26 mouse cellular contexts compared by ENCODE assay signal in the genomic region with DNA sequence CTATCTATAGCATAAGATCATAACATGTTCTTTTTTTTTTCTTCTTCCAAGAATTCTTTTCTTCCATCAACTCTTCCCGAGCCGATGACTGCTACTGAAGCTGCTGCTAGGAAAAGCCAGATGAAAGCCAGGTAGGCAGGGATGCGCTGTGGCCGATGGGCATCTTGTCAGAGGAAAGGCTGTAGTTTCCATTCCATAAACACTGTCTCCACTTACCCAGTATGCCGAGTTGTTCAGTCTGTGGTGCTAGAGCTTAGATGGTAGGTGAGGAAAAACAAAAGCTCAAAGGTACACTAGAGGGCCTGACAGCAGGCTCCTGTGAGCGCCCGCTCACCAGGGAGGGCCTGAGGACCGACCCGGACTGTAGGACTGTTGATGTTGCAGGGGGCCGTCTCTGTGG. TPM values are rescaled to one million over a fixed set of nuclear protein-coding genes. Genes with fewer than 3 reads are reported as not detected.
DNase-seq lines count a peak whose midpoint lies in the region; ATAC-seq and TF ChIP-seq lines count a peak whose summit lies in the region.
"Had no signal": no experiment of that assay in that cellular context is flagged by ENCODE, and none has a peak within 500 bp of the region (broad histone marks: within the 10 kb centered on the region; RNA-seq: fewer than 3 reads in every experiment).

No protein-coding gene starts in this region.

- no peak overlapping the region for H3K4me3 ChIP-seq in hindbrain, embryonic 15.5 days
- H3K4me3 ChIP-seq in hindbrain, embryonic 11.5 days (ENCODE audit: low read depth, low read length), result no peak overlapping the region
- no peak overlapping the region for H3K4me3 ChIP-seq in liver, embryonic 14.5 days (ENCODE audit: insufficient read depth in 1 of 2, low read depth in 2 of 2, low read length in 2 of 2)
- no peak overlapping the region for H3K4me3 ChIP-seq in liver, embryonic 11.5 days (ENCODE audit: low read depth, low read length)
- H3K4me3 ChIP-seq in G1E (ENCODE audit: low read depth, low read length), result peak overlapping the region; percentile 6; the same call in 1 of the 2 replicates
- H3K4me3 ChIP-seq in embryonic facial prominence, embryonic 10.5 days, result no peak overlapping the region
- H3K4me3 ChIP-seq: embryonic facial prominence, embryonic 13.5 days; erythroblast, embryonic 14.5 days; forebrain, embryonic 13.5 days; gastrocnemius, adult 2 months; heart, adult 2 months; heart, embryonic 10.5 days; heart, embryonic 13.5 days; hindbrain, embryonic 12.5 days had no signal

- DNase-seq in hindbrain, embryonic 11.5 days (ENCODE audit: low spot score), result no peak
- DNase-seq in liver, embryonic 14.5 days (ENCODE audit: low read depth in 3 of 3, low spot score in 3 of 3), result no peak
- DNase-seq in liver, embryonic 11.5 days (ENCODE audit: low spot score), result no peak
- no peak for DNase-seq in G1E (ENCODE audit: low spot score)
- DNase-seq in embryonic facial prominence, embryonic 10.5 days (ENCODE audit: low spot score), result no peak
- DNase-seq: adrenal gland, adult 8-10 months; adrenal gland, postnatal 25 days; cerebellum, adult 11-12 months; cerebellum, adult 8-10 months; cerebellum, postnatal 10 days; cerebellum, postnatal 36 days; forebrain, postnatal 0 days; gastrocnemius, adult 2 months; gastrocnemius, postnatal 14 days; heart, adult 2 months; heart, postnatal 14 days; heart, postnatal 4 days had no signal

- no peak for TF ChIP-seq EP300 in liver, embryonic 14.5 days (IDR thresholded peaks at IDR 0.05; ENCODE audit: low read depth)

- H3K27me3 ChIP-seq in hindbrain, embryonic 15.5 days, result no peaks in the 10 kb centered on the region
- H3K27me3 ChIP-seq in hindbrain, embryonic 11.5 days (ENCODE audit: control insufficient read depth, insufficient read depth, low read length), result no peaks in the 10 kb centered on the region
- no peaks in the 10 kb centered on the region for H3K27me3 ChIP-seq in liver, embryonic 14.5 days (ENCODE audit: control insufficient read depth, insufficient read depth, low read length)
- H3K27me3 ChIP-seq in liver, embryonic 11.5 days (replicated peaks; ENCODE audit: control insufficient read depth, insufficient read depth, low read length), result no peaks in the 10 kb centered on the region
- H3K27me3 ChIP-seq in G1E (ENCODE audit: insufficient read depth, low read length), result no peaks in the 10 kb centered on the region
- no peaks in the 10 kb centered on the region for H3K27me3 ChIP-seq in embryonic facial prominence, embryonic 10.5 days (replicated peaks; ENCODE audit: low read depth, poor library complexity, severe bottlenecking)
- H3K27me3 ChIP-seq: embryonic facial prominence, embryonic 13.5 days; forebrain, embryonic 13.5 days; heart, embryonic 13.5 days; hindbrain, embryonic 12.5 days had no signal

- no peak overlapping the region for H3K9ac ChIP-seq in hindbrain, embryonic 15.5 days
- H3K9ac ChIP-seq in hindbrain, embryonic 11.5 days (ENCODE audit: low read depth, low read length), result no peak overlapping the region
- H3K9ac ChIP-seq in liver, embryonic 14.5 days (replicated peaks), result no peak overlapping the region
- H3K9ac ChIP-seq in liver, embryonic 11.5 days (ENCODE audit: low read depth, low read length), result no peak overlapping the region
- H3K9ac ChIP-seq: embryonic facial prominence, embryonic 13.5 days; forebrain, embryonic 13.5 days; forebrain, postnatal 0 days; heart, embryonic 13.5 days; hindbrain, embryonic 12.5 days had no signal

- H3K4me1 ChIP-seq in hindbrain, embryonic 15.5 days (replicated peaks), result no peaks in the 10 kb centered on the region
- no peaks in the 10 kb centered on the region for H3K4me1 ChIP-seq in hindbrain, embryonic 11.5 days (replicated peaks; ENCODE audit: control insufficient read depth, insufficient read depth, low read length)
- no peaks in the 10 kb centered on the region for H3K4me1 ChIP-seq in liver, embryonic 14.5 days (replicated peaks; ENCODE audit: control insufficient read depth in 2 of 2, insufficient read depth in 2 of 2, low read length in 1 of 2)
- peaks cover 2% of the 10 kb centered on the region; the same call in 1 of the 2 replicates for H3K4me1 ChIP-seq in liver, embryonic 11.5 days (replicated peaks; ENCODE audit: control insufficient read depth, insufficient read depth, low read length)
- H3K4me1 ChIP-seq in G1E (ENCODE audit: insufficient read depth, low read depth, low read length), result peaks cover 56% of the 10 kb centered on the region
- peaks cover under 1% of the 10 kb centered on the region; the same call in 1 of the 2 replicates for H3K4me1 ChIP-seq in embryonic facial prominence, embryonic 10.5 days
- H3K4me1 ChIP-seq: embryonic facial prominence, embryonic 13.5 days; forebrain, embryonic 13.5 days; hindbrain, embryonic 12.5 days had no signal

- H3K9me3 ChIP-seq in hindbrain, embryonic 15.5 days, result no peaks in the 10 kb centered on the region
- no peaks in the 10 kb centered on the region for H3K9me3 ChIP-seq in hindbrain, embryonic 11.5 days (ENCODE audit: control insufficient read depth, low read length)
- H3K9me3 ChIP-seq in liver, embryonic 14.5 days (ENCODE audit: control insufficient read depth, low read length), result no peaks in the 10 kb centered on the region
- H3K9me3 ChIP-seq in liver, embryonic 11.5 days (ENCODE audit: control insufficient read depth, low read length), result no peaks in the 10 kb centered on the region
- H3K9me3 ChIP-seq in G1E (replicated peaks), result no peaks in the 10 kb centered on the region
- H3K9me3 ChIP-seq in embryonic facial prominence, embryonic 10.5 days, result no peaks in the 10 kb centered on the region
- H3K9me3 ChIP-seq: embryonic facial prominence, embryonic 13.5 days; forebrain, embryonic 13.5 days; heart, embryonic 10.5 days; heart, embryonic 13.5 days; hindbrain, embryonic 12.5 days had no signal

- 0 out of 2 replicates have a peak, but pooled peaks have one; percentile 21 for ATAC-seq in hindbrain, embryonic 15.5 days (ENCODE audit: low FRiP score, low read depth)
- no peak for ATAC-seq in hindbrain, embryonic 11.5 days (ENCODE audit: low FRiP score)
- ATAC-seq in liver, embryonic 14.5 days (ENCODE audit: insufficient read depth), result no peak
- ATAC-seq in liver, embryonic 11.5 days (replicated peaks; ENCODE audit: low FRiP score), result no peak
- ATAC-seq in G1E (ENCODE audit: extremely low read depth, insufficient number of reproducible peaks, low FRiP score, poor library complexity, severe bottlenecking), result no peak
- peak; percentile 7; the same call in 1 of the 2 replicates for ATAC-seq in common myeloid progenitor, adult 5-6 weeks (replicated peaks; ENCODE audit: low read depth, poor library complexity, severe bottlenecking)
- ATAC-seq: intestine, postnatal 0 days had no signal

- 0 out of 2 replicates have a peak, but pooled peaks have one; percentile 4 for TF ChIP-seq CTCF in liver, embryonic 14.5 days (IDR thresholded peaks at IDR 0.05; ENCODE audit: low read depth)
- no peak for TF ChIP-seq CTCF in G1E (IDR thresholded peaks at IDR 0.05; ENCODE audit: low read depth, low read length)

- peaks cover 9% of the 10 kb centered on the region for H3K36me3 ChIP-seq in hindbrain, embryonic 15.5 days
- no peaks in the 10 kb centered on the region for H3K36me3 ChIP-seq in hindbrain, embryonic 11.5 days (ENCODE audit: control insufficient read depth, insufficient read depth, low read length)
- H3K36me3 ChIP-seq in liver, embryonic 14.5 days (replicated peaks; ENCODE audit: control insufficient read depth, insufficient read depth, low read depth), result peaks cover 88% of the 10 kb centered on the region
- peaks cover 16% of the 10 kb centered on the region; the same call in 1 of the 2 replicates for H3K36me3 ChIP-seq in liver, embryonic 11.5 days (ENCODE audit: control insufficient read depth, insufficient read depth, low read length)
- peaks cover 85% of the 10 kb centered on the region for H3K36me3 ChIP-seq in G1E (replicated peaks)
- peaks cover 16% of the 10 kb centered on the region for H3K36me3 ChIP-seq in embryonic facial prominence, embryonic 10.5 days (replicated peaks)

- H3K27ac ChIP-seq in hindbrain, embryonic 15.5 days (replicated peaks), result no peak overlapping the region
- no peak overlapping the region for H3K27ac ChIP-seq in hindbrain, embryonic 11.5 days (ENCODE audit: low read depth, low read length)
- no peak overlapping the region for H3K27ac ChIP-seq in liver, embryonic 14.5 days
- no peak overlapping the region for H3K27ac ChIP-seq in liver, embryonic 11.5 days (ENCODE audit: low read depth, low read length)
- H3K27ac ChIP-seq in embryonic facial prominence, embryonic 10.5 days (replicated peaks), result no peak overlapping the region
- H3K27ac ChIP-seq: embryonic facial prominence, embryonic 13.5 days; forebrain, embryonic 13.5 days; gastrocnemius, adult 2 months; heart, adult 2 months; heart, embryonic 10.5 days; heart, embryonic 13.5 days; hindbrain, embryonic 12.5 days had no signal

- no peak overlapping the region for H3K4me2 ChIP-seq in hindbrain, embryonic 15.5 days
- no peak overlapping the region for H3K4me2 ChIP-seq in hindbrain, embryonic 11.5 days (replicated peaks; ENCODE audit: low read depth, low read length)
- no peak overlapping the region for H3K4me2 ChIP-seq in liver, embryonic 14.5 days (ENCODE audit: low read depth)
- no peak overlapping the region for H3K4me2 ChIP-seq in liver, embryonic 11.5 days
- H3K4me2 ChIP-seq: embryonic facial prominence, embryonic 13.5 days; forebrain, embryonic 13.5 days; heart, embryonic 13.5 days; hindbrain, embryonic 12.5 days had no signal

- 80% methylated on average over 10 of the region's 10 CpGs for whole genome bisulfite sequencing in hindbrain, embryonic 15.5 days
- 81% methylated on average over 10 of the region's 10 CpGs for WGBS in hindbrain, embryonic 11.5 days
- 81% methylated on average over 10 of the region's 10 CpGs for WGBS in liver, embryonic 14.5 days (ENCODE audit: insufficient replicate concordance)
- 79% methylated on average over 10 of the region's 10 CpGs for WGBS in liver, embryonic 11.5 days
- 82% methylated on average over 10 of the region's 10 CpGs for WGBS in embryonic facial prominence, embryonic 10.5 days

RNA-seq across cellular contexts. Expression of a gene that starts 56.6 kb away (rescaled TPM):
- 17.9 and 20.4 TPM in 2 replicates for polyA plus RNA-seq in hindbrain, embryonic 15.5 days (2015; fragmentation: Nextera tagmentation; extraction: Ambion mirVana)
- 12.7 and 14.9 TPM in 2 replicates for polyA plus RNA-seq in hindbrain, embryonic 11.5 days (2014; fragmentation: Nextera tagmentation; extraction: Ambion mirVana)
- polyA plus RNA-seq in liver, embryonic 14.5 days (2012; rRNA removed), result 0.59 and 0.86 TPM in 2 replicates
- polyA plus RNA-seq in liver, embryonic 14.5 days (2014; fragmentation: Nextera tagmentation; extraction: Ambion mirVana), result 0.49 and 0.77 TPM in 2 replicates
- polyA plus RNA-seq in liver, embryonic 11.5 days (2014; fragmentation: Nextera tagmentation; extraction: Ambion mirVana), result 1.9 and 2.3 TPM in 2 replicates
- total RNA-seq in G1E (2014; fragmentation: Nextera tagmentation) (19.3 and 21.8 TPM in 2 replicates), G1E (2017) (4.1 and 4.8 TPM in 2 replicates)
- polyA plus RNA-seq in G1E (2012), result 1.8 and 2.1 TPM in 2 replicates
- total RNA-seq in common myeloid progenitor, adult 5-6 weeks (2017), result 2.9 and 3.9 TPM in 2 replicates
- polyA plus RNA-seq in embryonic facial prominence, embryonic 10.5 days (2016; fragmentation: Nextera tagmentation; extraction: Ambion mirVana), result 7.7 and 8.7 TPM in 2 replicates

RNA-seq across cellular contexts. Expression of a gene that starts 57.3 kb away (rescaled TPM):
- 9.9 and 10.0 TPM in 2 replicates for polyA plus RNA-seq in hindbrain, embryonic 15.5 days (2015; fragmentation: Nextera tagmentation; extraction: Ambion mirVana)
- polyA plus RNA-seq in hindbrain, embryonic 11.5 days (2014; fragmentation: Nextera tagmentation; extraction: Ambion mirVana), result 11.1 and 13.7 TPM in 2 replicates
- polyA plus RNA-seq in liver, embryonic 14.5 days (2012; rRNA removed), result 10.6 and 14.0 TPM in 2 replicates
- polyA plus RNA-seq in liver, embryonic 14.5 days (2014; fragmentation: Nextera tagmentation; extraction: Ambion mirVana), result 30.2 and 34.3 TPM in 2 replicates
- polyA plus RNA-seq in liver, embryonic 11.5 days (2014; fragmentation: Nextera tagmentation; extraction: Ambion mirVana), result 31.1 and 34.5 TPM in 2 replicates
- 944 and 1,145 TPM in 2 replicates for total RNA-seq in G1E (2014; fragmentation: Nextera tagmentation)
- total RNA-seq in G1E (2017), result 341 and 380 TPM in 2 replicates
- 51.6 and 52.6 TPM in 2 replicates for polyA plus RNA-seq in G1E (2012)
- total RNA-seq in common myeloid progenitor, adult 5-6 weeks (2017), result 24.6 and 29.1 TPM in 2 replicates
- 8.0 and 8.1 TPM in 2 replicates for polyA plus RNA-seq in embryonic facial prominence, embryonic 10.5 days (2016; fragmentation: Nextera tagmentation; extraction: Ambion mirVana)

Comparison
In these comparisons a context has a peak if more than half of its experiments do, and no peak if none do; other contexts are left out.
1. ATAC-seq: peak in hindbrain, embryonic 15.5 days (single experiment) and common myeloid progenitor, adult 5-6 weeks (single experiment); none in hindbrain, embryonic 11.5 days (single experiment), liver, embryonic 14.5 days (single experiment), liver, embryonic 11.5 days (single experiment) and G1E (single experiment).